Mouse (Mus musculus) monocyte, adult 2 months (primary cell): Measurements from ENCODE around the gene Diexf.

Experiments
- DNase-seq, 2 experiments: peaks; one replicate each; pipeline ENCODE4 v3.0.0; 2022; ENCODE audit warnings: low spot score in 2 of 2, low read depth in 1 of 2

Gene Diexf

GRCm38 (mm10) chr1:193129786-193130455, at the start of gene Diexf:
Gene Diexf (minus strand): TSS chr1:193130272.
- peak; percentile 88 to 92 for DNase-seq

- DNase-seq, result no peak
These were observed 44.2 kb upstream of the Diexf start for GRCm38 (mm10) chr1:193174143-193174733.

- DNase-seq, result no peak
These were observed 43.7 kb upstream of the Diexf start for GRCm38 (mm10) chr1:193173810-193174129.

GRCm38 (mm10) chr1:193172991-193173809, 43.1 kb upstream of the Diexf start:
- peak; percentile 86 to 93 for DNase-seq

- DNase-seq, result no peak
These were observed 39.8 kb upstream of the Diexf start for GRCm38 (mm10) chr1:193169856-193170255.

- DNase-seq, result no peak
These were observed 39.2 kb upstream of the Diexf start for GRCm38 (mm10) chr1:193169228-193169627.

GRCm38 (mm10) chr1:193167746-193168145, 37.7 kb upstream of the Diexf start, which contains the start of gene A130010J15Rik:
Gene A130010J15Rik (plus strand): TSS chr1:193168046.
- DNase-seq, result no peak

- peak; percentile 14 to 28 for DNase-seq
These were observed 30.4 kb upstream of the Diexf start for GRCm38 (mm10) chr1:193160317-193161032.

GRCm38 (mm10) chr1:193159613-193160012, 29.5 kb upstream of the Diexf start:
- no peak for DNase-seq

GRCm38 (mm10) chr1:193159163-193159562, 29.1 kb upstream of the Diexf start:
- no peak for DNase-seq

GRCm38 (mm10) chr1:193157111-193157492, 27.0 kb upstream of the Diexf start:
- no peak for DNase-seq

GRCm38 (mm10) chr1:193156316-193157110, 26.4 kb upstream of the Diexf start:
- DNase-seq, result no peak

GRCm38 (mm10) chr1:193153561-193153960, 23.5 kb upstream of the Diexf start:
- no peak for DNase-seq

GRCm38 (mm10) chr1:193152872-193153271, 22.8 kb upstream of the Diexf start, which contains the start of gene Irf6:
Gene Irf6 (plus strand): TSS chr1:193153111.
- no peak for DNase-seq

GRCm38 (mm10) chr1:193151134-193151533, 21.1 kb upstream of the Diexf start:
- no peak for DNase-seq

GRCm38 (mm10) chr1:193149231-193149630, 19.2 kb upstream of the Diexf start:
- no peak for DNase-seq

- DNase-seq, result no peak
These were observed 16.3 kb upstream of the Diexf start for GRCm38 (mm10) chr1:193146416-193146815.

- no peak for DNase-seq
These were observed 15.0 kb upstream of the Diexf start for GRCm38 (mm10) chr1:193145101-193145500.

GRCm38 (mm10) chr1:193144516-193144915, 14.4 kb upstream of the Diexf start:
- DNase-seq, result no peak

GRCm38 (mm10) chr1:193142517-193143062, 12.5 kb upstream of the Diexf start:
- no peak for DNase-seq
